Mouse (Mus musculus) ES-E14 (cell line): ENCODE data around the gene Nt5c1a. TPM values are rescaled to one million over a fixed set of nuclear protein-coding genes. Genes with fewer than 3 reads are reported as not detected.

Experiments used
- DNase-seq: peaks from one replicate; pipeline ENCODE4 v3.0.0-alpha.2; 2013; ENCODE audit warnings: low read depth, low spot score
- H3K27ac ChIP-seq: 2 replicates; pipeline ENCODE4 v1.5.1; 2012; ENCODE audit warnings: low read depth, mild to moderate bottlenecking, low read length, moderate library complexity, mixed read lengths; ENCODE audit not compliant: poor library complexity, insufficient read depth, severe bottlenecking
- H3K36me3 ChIP-seq: 2 replicates; pipeline ENCODE4 v1.6.1; 2012; ENCODE audit warnings: mild to moderate bottlenecking, low read length, moderate library complexity, mixed read lengths; ENCODE audit not compliant: control insufficient read depth, poor library complexity, insufficient read depth, severe bottlenecking
- H3K4me1 ChIP-seq, 2 experiments: fragments of 150-350 bp in 1 of 2; sonication (generic) in 1 of 2; 2 replicates each; pipeline ENCODE4 v1.6.1; 2012; ENCODE audit warnings: low read length in 2 of 2, mild to moderate bottlenecking in 1 of 2, mixed read lengths in 1 of 2; ENCODE audit not compliant: control insufficient read depth in 2 of 2, insufficient read depth in 2 of 2, poor library complexity in 1 of 2
- H3K4me3 ChIP-seq, 2 experiments: fragments of 150-350 bp in 1 of 2; sonication (generic) in 1 of 2; 2 replicates each; pipeline ENCODE4 v1.5.1; 2012; ENCODE audit warnings: low read length in 2 of 2, low read depth in 1 of 2, mild to moderate bottlenecking in 1 of 2, mixed read lengths in 1 of 2; ENCODE audit not compliant: insufficient read depth in 1 of 2, poor library complexity in 1 of 2, severe bottlenecking in 1 of 2
- H3K9ac ChIP-seq: 2 replicates; pipeline ENCODE4 v1.6.1; 2012; ENCODE audit warnings: low read depth, mild to moderate bottlenecking, low read length, mixed read lengths; ENCODE audit not compliant: poor library complexity, insufficient read depth, severe bottlenecking
- H3K9me3 ChIP-seq: fragments of 150-350 bp; sonication (generic); 2 replicates; pipeline ENCODE4 v1.6.1; 2012; ENCODE audit warnings: low read depth, mild to moderate bottlenecking, low read length; ENCODE audit not compliant: control insufficient read depth, insufficient read depth
- CHD2 ChIP-seq: IDR thresholded peaks from 2 replicates; pipeline ENCODE4 v1.6.1; 2014; ENCODE audit warnings: mild to moderate bottlenecking, low read depth, low read length, inconsistent platforms
- HCFC1 ChIP-seq: IDR thresholded peaks from 2 replicates; pipeline ENCODE4 v1.6.1; 2012; ENCODE audit warnings: low read length, inconsistent platforms, borderline replicate concordance; ENCODE audit not compliant: insufficient read depth
- MAFK ChIP-seq: IDR thresholded peaks from 2 replicates; pipeline ENCODE4 v1.6.1; 2014; ENCODE audit warnings: mild to moderate bottlenecking, low read depth, low read length, inconsistent platforms; ENCODE audit not compliant: insufficient read depth
- ZC3H11A ChIP-seq: IDR thresholded peaks from 2 replicates; pipeline ENCODE4 v1.6.1; 2012; ENCODE audit warnings: low read depth, mild to moderate bottlenecking, inconsistent platforms, low read length, borderline replicate concordance
- ZNF384 ChIP-seq: IDR thresholded peaks from 2 replicates; pipeline ENCODE4 v1.6.1; 2012; ENCODE audit warnings: low read depth, low read length, inconsistent platforms
- in situ Hi-C, 2 experiments: fragments of 600-800 bp; cut with MboI; formaldehyde crosslinking; loops; one replicate each; pipeline ENCODE4 v1.15.1; 2025; ENCODE audit warnings: low sequenced_read_pairs in 2 of 2, inconsistent platforms in 1 of 2; ENCODE audit not compliant: unreplicated experiment in 2 of 2
- total RNA-seq: library from RNA; depleted of rRNA; stranded (reverse); fragments of 300-350 nt; gene quantifications from 2 replicates; pipeline ENCODE4 v1.2.3, GENCODE M21; 2012

The Nt5c1a gene
- total RNA-seq, 1 experiment: not detected

DNA sequence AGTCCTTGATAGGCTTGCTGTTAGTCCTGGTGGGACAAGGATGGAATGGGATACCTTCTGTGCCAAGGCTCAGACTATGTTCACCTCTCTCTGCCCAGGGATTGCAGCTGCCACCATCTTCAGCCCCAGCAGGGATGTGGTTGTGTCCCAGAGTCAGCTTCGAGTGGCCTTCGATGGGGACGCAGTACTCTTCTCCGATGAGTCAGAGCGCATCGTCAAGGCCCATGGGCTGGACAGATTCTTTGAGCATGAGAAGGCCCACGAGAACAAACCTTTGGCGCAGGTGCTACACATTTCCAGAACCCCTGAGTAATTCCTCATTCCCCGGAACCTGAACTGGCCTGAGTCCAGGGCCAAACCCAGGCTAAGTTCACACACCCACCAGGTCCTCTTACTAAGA, 12.7 kb downstream of the Nt5c1a start:
- no peak overlapping the region for H3K4me3 ChIP-seq
- in situ Hi-C loops: no loop called here
- H3K9me3 ChIP-seq: no peaks in the 10 kb centered on the region
- H3K27ac ChIP-seq: no peak overlapping the region
- no peaks in the 10 kb centered on the region for H3K4me1 ChIP-seq
- H3K9ac ChIP-seq: no peak overlapping the region
- H3K36me3 ChIP-seq: no peaks in the 10 kb centered on the region
- TF ChIP-seq ZC3H11A (no peak), MAFK (no peak), CHD2 (no peak), ZNF384 (no peak)
- DNase-seq: no peak

- H3K4me3 ChIP-seq: no peak overlapping the region
- H3K4me1 ChIP-seq: peaks cover 0 to 3% of the 10 kb centered on the region in 2 experiments; a peak in 1 of 4 replicates
- H3K9me3 ChIP-seq: no peaks in the 10 kb centered on the region
- TF ChIP-seq HCFC1 (no peak), ZC3H11A (no peak), CHD2 (no peak), MAFK (no peak), ZNF384 (no peak)
- no peak overlapping the region for H3K27ac ChIP-seq
- no peak for DNase-seq
- no peaks in the 10 kb centered on the region for H3K36me3 ChIP-seq
- in situ Hi-C loops: no loop called here
- H3K9ac ChIP-seq: no peak overlapping the region
Measured at GRCm38 (mm10) chr4:123215367-123215766, 14.1 kb downstream of the Nt5c1a start.

DNA sequence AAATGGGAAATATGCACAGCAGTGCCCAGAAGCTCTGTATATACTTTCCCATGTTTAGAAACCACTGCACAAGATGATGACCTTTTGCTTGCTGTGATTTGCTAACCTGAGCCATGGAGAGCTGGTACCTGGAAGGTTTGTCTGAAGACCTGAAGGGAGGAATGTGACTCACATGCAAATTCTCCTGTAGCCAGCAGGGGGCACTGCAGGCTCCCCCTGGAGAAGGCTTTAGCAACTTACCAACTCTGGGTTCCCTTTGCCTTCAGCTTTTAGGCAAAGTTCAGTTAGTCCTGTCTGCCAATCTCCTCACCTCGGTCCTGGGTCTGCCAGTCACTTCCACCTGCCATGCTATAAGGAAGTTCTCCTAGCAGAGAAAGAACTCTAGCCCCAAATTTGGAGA, 15.5 kb downstream of the Nt5c1a start:
- Histone ChIP-seq H3K9ac (no peak overlapping the region), H3K36me3 (no peaks in the 10 kb centered on the region), H3K9me3 (no peaks in the 10 kb centered on the region), H3K27ac (no peak overlapping the region), H3K4me1 (peaks cover 0 to 3% of the 10 kb centered on the region in 2 experiments; a peak in 1 of 4 replicates), H3K4me3 (no peak overlapping the region)
- TF ChIP-seq ZNF384: no peak
- TF ChIP-seq ZC3H11A: 0 out of 2 replicates have a peak, but pooled peaks have one; percentile 4
- peak; percentile 52 for DNase-seq
- in situ Hi-C loops: no loop called here

DNA sequence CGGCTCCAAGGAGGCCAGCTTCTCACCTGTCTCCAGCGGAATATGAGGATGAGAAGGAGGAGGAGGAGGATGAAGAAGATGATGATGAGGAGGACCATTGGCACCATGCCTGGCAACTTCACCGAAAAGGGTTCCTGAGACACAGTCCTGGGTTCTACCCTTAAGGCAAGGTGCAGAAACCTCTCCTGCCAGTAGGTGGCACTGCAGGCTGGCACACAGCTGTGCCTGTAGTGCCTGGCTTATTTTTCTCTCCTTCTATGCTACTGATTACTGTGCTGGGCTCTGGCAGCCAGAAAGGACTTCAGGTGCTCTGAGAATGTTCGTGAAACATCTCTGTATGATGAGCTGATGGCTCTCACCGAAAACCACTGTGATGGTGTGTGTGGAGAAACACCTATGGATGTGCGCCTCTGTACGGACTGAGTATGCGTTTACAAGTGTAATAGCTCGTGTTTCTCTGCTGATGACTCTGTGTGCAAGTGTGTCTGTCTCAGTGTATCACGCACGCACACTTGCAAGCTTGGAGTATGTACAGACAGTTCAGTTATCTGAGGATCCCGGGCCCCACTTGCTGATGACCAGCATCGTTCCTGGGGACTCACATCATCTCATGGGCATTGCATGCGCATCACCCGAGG, 18.5 kb downstream of the Nt5c1a start:
- no peak for DNase-seq
- no peak overlapping the region for H3K27ac ChIP-seq
- in situ Hi-C loops: no loop called here
- no peak overlapping the region for H3K9ac ChIP-seq
- H3K9me3 ChIP-seq: no peaks in the 10 kb centered on the region
- no peak overlapping the region for H3K4me3 ChIP-seq
- H3K36me3 ChIP-seq: no peaks in the 10 kb centered on the region
- peaks cover 0 to 3% of the 10 kb centered on the region in 2 experiments; a peak in 1 of 4 replicates for H3K4me1 ChIP-seq
- TF ChIP-seq HCFC1 (no peak), ZC3H11A (peak; percentile 47; the same call in 1 of the 2 replicates)

- Histone ChIP-seq H3K9me3 (no peaks in the 10 kb centered on the region), H3K27ac (no peak overlapping the region), H3K9ac (no peak overlapping the region), H3K4me1 (peaks cover 0 to 3% of the 10 kb centered on the region in 2 experiments; a peak in 1 of 4 replicates), H3K4me3 (no peak overlapping the region), H3K36me3 (no peaks in the 10 kb centered on the region)
- TF ChIP-seq MAFK: no peak
- no peak for TF ChIP-seq ZC3H11A
- TF ChIP-seq HCFC1: no peak
- no peak for TF ChIP-seq ZNF384
- TF ChIP-seq CHD2: no peak
- no peak for DNase-seq
- in situ Hi-C loops: no loop called here
Measured at GRCm38 (mm10) chr4:123220637-123221036, 19.3 kb downstream of the Nt5c1a start.
